Mouse (Mus musculus) lung, adult 10 weeks (tissue): ENCODE data around the gene Ube3a. TPM values are rescaled to one million over a fixed set of nuclear protein-coding genes. Genes with fewer than 3 reads are reported as not detected.

Experiments used
- polyA plus RNA-seq: library from polyadenylated mRNA; stranded (reverse); fragments of 350-450 nt; fragmentation: Illumina TruSeq; extraction: RNeasy Lipid Tissue Mini Kit (QIAGEN cat#74804); gene quantifications from one replicate; pipeline ENCODE4 v1.2.3, GENCODE M21; 2014; ENCODE audit warnings: low read depth, low replicate concordance; ENCODE audit not compliant: insufficient read depth

Gene Ube3a
- polyA plus RNA-seq, result 13.5 TPM

DNA sequence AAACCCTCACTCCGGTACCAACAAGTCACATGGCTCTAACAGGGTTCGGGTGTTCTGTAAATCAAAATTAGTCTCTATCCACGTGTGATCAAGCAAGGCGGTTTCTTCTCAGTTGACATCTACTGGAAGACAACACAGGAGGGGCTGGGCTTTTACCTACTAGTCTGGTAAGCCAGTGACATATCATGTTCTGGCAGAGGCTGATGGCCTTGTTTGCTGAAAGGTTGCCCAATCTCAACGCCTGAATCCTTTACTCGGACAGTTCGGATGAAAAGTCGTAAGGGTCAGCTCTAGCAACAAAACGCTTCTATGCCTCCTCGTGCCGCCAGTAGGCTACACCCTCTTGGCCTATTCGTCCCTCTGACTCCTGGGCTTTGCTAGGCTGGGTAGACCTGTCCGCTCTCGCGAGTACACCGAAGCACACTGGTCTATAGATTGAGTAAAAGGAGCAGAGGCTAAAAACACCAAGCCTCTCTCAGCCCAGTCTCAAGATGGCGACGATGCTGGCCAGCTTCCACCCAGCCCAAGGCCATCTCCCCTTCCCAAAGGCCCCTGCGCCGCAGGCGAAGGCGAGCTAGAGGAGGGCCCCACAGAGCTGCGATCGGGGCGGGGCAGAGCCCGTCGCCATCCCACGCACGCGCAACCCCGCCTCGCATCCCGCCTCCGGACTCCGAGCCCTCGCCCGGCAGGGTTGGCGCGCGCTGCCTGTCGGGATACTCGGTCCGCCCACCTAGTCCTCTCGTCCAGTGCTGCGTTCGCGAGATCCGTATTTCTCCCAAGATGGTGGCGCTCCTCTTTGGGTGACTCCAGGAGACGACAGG lies at the start of gene Ube3a:
Gene Ube3a, plus strand, starts transcription at position 706 of the 821 bp plus-strand sequence.

